Mouse (Mus musculus): ENCODE data around the gene Fam171a1.

GRCm38 (mm10) chr2:3171774-3172173, 57.8 kb downstream of the Fam171a1 start:
- TF ChIP-seq POLR2A (IDR thresholded peaks at IDR 0.05; ENCODE audit: insufficient read depth, low read depth, low read length) = no peak
- TF ChIP-seq CTCF (IDR thresholded peaks at IDR 0.05) = no peak
